13 mouse cellular contexts compared by ENCODE assay signal in the genomic region with DNA sequence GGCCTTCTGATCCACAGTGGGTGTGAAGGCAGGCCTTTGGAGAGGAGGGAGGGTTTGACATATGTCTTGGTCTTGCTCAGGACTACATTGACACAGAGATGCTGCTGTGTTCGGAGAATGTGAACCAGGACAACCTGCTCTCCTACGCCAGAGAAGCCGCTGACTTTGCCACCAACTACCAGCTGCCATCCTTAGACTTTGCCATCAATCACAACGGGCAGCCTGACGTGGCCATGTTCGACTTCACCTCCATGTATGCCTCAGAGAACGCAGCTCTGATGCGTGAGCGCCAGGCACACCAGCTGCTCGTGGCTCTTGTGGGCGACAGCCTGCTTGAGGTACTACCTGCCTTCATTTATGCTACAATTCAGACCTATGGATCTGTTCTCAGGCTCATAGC.
"Had no signal": no experiment of that assay in that cellular context is flagged by ENCODE, and none has a peak within 500 bp of the region (broad histone marks: within the 10 kb centered on the region; RNA-seq: fewer than 3 reads in every experiment).

No protein-coding gene starts in this region.

- H3K4me3 ChIP-seq: limb, embryonic 13.5 days; midbrain, embryonic 12.5 days; neural tube, embryonic 13.5 days had no signal

- H3K9me3 ChIP-seq: limb, embryonic 13.5 days; midbrain, embryonic 12.5 days; neural tube, embryonic 13.5 days had no signal

- H3K9ac ChIP-seq: limb, embryonic 13.5 days; liver, embryonic 14.5 days; midbrain, embryonic 12.5 days; neural tube, embryonic 13.5 days had no signal

- H3K36me3 ChIP-seq: limb, embryonic 13.5 days; midbrain, embryonic 12.5 days; neural tube, embryonic 13.5 days had no signal

- H3K4me2 ChIP-seq: limb, embryonic 13.5 days; midbrain, embryonic 12.5 days; neural tube, embryonic 13.5 days had no signal

- ATAC-seq: midbrain, embryonic 16.5 days had no signal

- H3K27ac ChIP-seq: kidney, postnatal 0 days; limb, embryonic 13.5 days; liver, embryonic 14.5 days; midbrain, embryonic 12.5 days; neural tube, embryonic 13.5 days had no signal

- H3K27me3 ChIP-seq: midbrain, embryonic 12.5 days; neural tube, embryonic 13.5 days had no signal

- DNase-seq: kidney, postnatal 36 days; left cerebral cortex, postnatal 4 days; lung, adult 18-20 months; retina, postnatal 1 day; right cerebral cortex, postnatal 4 days; spleen, adult 18-20 months; thymus, adult 2 months had no signal
